Mouse (Mus musculus) frontal cortex, adult 2 months (tissue): ENCODE data around the gene Camk2b. TPM values are rescaled to one million over a fixed set of nuclear protein-coding genes. Genes with fewer than 3 reads are reported as not detected.
"Not testable (repeated sequence)": the region's sequence is repeated elsewhere in the genome, so short reads cannot be mapped to it uniquely, and the experiment has no call there.

Experiments
- DNase-seq, 2 experiments: peaks; one replicate each; pipeline ENCODE4 v3.0.0; 2022; ENCODE audit warnings: low spot score in 1 of 2; ENCODE audit errors: extremely low spot score in 1 of 2
- polyA plus RNA-seq: library from polyadenylated mRNA; depleted of rRNA; stranded (reverse); fragments of >200 nt; gene quantifications from 2 replicates; pipeline ENCODE4 v1.2.3, GENCODE M21; 2012

Camk2b gene
- polyA plus RNA-seq, 1 experiment = 594 TPM

DNA sequence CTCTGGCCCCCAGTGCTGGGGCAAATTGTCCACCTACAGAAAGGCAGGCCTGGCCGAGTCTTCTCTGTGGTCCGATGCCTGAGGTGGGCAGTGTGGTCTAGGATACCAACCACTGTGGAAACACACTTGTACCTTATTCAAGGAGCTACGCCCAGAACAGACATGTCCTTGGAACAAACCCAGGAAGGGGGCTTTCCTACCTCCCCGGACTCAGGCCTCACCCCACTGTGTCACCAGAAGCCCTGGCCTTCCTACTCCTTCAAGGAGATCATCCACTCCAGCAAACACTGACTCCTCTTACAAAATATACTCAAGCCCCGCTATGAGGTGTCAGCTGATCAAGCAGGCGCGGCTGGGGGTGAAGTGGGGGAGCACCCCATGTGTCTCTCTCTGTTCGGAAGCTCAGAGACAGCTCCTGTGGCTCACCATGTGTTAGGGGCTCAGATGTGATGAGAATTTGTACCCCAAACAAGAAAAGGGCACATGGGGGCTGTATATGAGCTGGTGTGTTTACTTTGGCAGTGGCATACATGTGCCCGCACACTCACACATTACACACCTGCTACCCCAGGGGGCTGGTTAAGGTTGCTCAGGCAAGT lies 49.3 kb downstream of the Camk2b start:
- no peak for DNase-seq

DNA sequence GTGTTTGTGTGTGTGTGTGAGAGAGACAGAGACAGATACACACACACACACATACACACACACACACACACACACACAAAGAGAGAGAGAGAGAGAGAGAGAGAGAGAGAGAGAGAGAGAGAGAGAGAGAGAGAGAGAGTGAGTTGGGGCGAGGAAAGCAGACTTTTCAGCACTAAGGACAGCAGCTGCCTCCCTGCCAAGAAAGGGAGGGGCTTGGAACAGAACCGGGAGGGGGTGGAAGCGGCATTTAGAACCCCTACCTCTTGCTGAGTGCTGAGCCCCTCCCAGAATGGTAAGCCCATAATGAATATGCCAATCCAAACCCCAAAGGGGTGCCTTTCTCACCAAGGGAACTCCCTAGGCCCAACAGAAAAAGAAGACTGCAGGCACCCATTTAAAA lies 49.8 kb downstream of the Camk2b start:
- DNase-seq = peak in 1 of 2 experiments; percentile 65

DNA sequence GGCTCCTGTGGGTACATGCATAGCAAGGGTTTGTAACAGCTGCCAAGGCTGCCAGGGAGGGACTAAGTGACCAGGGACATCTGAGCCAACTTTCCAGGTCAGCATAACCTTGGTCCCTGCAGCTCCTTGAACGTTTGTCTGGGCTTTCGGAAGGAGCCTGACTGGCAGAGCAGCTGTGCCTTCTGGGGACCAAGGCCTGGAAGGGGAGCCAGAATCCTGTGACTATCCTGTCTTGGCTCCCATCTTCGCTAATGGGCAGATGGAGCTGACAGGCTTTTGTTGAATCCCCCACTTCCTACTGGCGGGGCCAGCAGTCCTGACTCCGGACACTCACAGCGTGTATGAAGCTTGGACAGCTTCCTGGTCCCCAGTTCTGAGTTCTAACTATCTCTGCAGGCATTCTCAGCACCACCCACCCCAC lies 51.1 kb downstream of the Camk2b start:
- no peak for DNase-seq

DNA sequence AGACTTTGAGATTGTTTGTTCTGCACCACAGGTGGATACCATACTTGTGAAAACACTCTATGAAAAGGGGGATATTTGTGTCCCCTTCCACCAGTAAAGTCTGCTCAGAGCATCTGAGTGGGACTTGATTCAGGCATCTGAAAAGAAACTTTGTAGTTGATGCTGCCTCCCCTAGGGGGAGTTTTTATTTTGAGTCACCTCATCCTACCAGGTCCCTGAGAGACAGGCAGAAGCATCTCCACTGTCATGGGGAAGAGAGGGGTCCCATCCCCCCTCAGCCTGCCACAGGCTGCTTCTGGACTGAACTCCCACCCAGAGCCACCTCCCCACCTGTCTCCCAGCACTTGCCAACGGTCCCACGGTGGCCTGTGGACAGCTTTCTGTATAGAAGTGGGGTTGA lies 52.8 kb downstream of the Camk2b start:
- DNase-seq = no peak

DNA sequence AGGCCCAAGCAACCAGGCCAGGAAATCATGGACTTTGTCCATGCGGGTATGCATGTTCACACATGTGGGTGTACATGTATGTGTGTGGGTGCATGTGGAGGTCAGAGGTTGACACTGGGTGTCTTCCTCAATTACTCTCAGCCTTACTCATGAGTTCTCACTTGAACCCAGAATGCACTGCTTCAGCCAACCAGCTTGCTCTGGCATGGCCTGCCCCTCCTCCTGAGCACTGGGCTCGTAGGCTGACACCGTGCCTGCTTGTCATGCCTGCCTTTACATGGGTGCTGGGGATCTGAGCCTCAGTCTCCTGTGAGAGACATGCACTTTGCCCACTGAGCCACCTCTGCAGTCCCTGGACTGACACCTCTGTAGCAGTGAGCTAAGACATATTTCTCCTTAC lies 54.3 kb downstream of the Camk2b start:
- DNase-seq = no peak

DNA sequence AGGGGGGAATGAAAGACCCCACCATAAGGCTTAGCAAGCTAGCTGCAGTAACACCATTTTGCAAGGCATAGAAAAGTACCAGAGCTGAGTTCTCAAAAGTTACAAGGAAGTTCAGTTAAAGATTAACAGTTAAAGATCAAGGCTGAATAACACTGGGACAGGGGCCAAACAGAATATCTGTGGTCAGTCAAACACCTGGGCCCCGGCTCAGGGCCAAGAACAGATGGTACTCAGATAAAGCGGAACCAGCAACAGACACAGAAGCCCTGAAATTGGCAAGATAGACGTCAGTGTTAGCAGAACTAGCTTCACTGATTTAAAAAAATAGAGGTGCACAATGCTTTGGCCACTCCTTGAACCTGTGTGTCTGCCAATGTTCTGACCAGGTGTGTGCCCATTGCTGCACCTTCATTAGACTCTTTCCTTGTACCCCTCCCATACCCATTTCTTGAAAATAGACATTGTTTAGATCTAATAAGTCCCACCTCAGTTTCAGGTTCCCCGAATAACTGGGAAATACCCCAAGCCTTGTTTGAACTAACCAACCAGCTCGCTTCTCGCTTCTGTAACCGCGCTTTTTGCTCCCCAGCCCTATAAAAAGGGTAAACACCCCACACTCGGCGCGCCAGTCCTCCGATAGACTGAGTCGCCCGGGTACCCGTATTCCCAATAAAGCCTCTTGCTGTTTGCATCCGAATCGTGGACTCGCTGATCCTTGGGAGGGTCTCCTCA lies 55.2 kb downstream of the Camk2b start:
- DNase-seq = not testable (repeated sequence)

DNA sequence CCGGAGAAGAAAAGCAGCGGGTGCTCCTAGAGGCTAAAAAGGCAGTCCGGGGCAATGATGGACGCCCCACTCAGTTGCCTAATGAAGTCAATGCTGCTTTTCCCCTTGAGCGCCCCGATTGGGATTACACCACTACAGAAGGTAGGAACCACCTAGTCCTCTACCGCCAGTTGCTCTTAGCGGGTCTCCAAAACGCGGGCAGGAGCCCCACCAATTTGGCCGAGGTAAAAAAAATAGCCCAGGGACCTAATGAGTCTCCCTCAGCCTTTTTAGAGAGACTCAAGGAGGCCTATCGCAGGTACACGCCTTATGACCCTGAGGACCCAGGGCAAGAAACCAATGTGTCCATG lies 58.4 kb downstream of the Camk2b start:
- DNase-seq = not testable (repeated sequence)

DNA sequence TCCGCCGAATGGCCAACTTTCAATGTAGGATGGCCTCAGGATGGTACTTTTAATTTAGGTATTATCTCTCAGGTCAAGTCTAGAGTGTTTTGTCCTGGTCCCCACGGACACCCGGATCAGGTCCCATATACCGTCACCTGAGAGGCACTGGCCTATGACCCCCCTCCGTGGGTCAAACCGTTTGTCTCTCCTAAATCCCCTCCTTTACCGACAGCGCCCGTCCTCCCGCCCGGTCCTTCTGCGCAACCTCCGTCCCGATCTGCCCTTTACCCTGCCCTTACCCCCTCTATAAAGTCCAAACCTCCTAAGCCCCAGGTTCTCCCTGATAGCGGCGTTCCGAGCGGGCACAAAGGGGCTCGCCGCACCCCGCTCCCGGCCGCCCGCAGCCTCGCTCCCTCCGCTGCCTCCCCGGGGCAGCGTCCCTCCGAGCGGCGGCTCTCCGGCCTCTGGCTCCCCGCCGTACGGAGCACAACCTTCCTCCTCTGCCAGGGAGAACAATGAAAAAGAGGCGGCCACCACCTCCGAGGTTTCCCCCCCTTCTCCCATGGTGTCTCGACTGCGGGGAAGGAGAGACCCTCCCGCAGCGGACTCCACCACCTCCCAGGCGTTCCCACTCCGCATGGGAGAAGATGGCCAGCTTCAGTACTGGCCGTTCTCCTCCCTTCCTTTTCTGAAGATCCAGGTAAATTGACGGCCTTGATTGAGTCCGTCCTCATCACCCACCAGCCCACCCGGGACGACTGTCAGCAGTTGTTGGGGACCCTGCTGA lies 59.0 kb downstream of the Camk2b start:
- not testable (repeated sequence) for DNase-seq

DNA sequence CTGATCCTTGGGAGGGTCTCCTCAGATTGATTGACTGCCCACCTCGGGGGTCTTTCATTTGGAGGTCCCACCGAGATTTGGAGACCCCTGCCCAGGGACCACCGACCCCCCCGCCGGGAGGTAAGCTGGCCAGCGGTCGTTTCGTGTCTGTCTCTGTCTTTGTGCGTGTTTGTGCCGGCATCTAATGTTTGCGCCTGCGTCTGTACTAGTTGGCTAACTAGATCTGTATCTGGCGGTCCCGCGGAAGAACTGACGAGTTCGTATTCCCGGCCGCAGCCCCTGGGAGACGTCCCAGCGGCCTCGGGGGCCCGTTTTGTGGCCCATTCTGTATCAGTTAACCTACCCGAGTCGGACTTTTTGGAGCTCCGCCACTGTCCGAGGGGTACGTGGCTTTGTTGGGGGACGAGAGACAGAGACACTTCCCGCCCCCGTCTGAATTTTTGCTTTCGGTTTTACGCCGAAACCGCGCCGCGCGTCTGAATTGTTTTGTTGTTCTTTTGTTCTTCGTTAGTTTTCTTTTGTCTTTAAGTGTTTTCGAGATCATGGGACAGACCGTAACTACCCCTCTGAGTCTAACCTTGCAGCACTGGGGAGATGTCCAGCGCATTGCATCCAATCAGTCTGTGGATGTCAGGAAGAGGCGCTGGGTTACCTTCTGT lies 59.7 kb downstream of the Camk2b start:
- DNase-seq = not testable (repeated sequence)

DNA sequence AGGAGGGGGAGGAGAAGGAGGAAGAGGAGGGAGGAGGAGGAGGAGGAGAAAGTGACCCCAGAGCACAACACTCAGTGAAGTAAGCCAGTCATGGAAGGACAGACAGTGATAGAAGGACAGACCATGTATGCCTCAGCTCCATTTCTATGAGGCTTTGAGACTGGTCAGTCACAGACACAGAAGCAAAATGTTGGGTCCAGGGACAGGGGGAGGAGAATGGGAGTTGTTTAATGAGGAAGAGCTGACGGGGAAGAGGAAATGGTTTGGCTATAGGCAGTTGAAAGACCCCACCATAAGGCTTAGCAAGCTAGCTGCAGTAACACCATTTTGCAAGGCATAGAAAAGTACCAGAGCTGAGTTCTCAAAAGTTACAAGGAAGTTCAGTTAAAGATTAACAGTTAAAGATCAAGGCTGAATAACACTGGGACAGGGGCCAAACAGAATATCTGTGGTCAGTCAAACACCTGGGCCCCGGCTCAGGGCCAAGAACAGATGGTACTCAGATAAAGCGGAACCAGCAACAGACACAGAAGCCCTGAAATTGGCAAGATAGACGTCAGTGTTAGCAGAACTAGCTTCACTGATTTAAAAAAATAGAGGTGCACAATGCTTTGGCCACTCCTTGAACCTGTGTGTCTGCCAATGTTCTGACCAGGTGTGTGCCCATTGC lies 60.7 kb downstream of the Camk2b start:
- not testable (repeated sequence) for DNase-seq

DNA sequence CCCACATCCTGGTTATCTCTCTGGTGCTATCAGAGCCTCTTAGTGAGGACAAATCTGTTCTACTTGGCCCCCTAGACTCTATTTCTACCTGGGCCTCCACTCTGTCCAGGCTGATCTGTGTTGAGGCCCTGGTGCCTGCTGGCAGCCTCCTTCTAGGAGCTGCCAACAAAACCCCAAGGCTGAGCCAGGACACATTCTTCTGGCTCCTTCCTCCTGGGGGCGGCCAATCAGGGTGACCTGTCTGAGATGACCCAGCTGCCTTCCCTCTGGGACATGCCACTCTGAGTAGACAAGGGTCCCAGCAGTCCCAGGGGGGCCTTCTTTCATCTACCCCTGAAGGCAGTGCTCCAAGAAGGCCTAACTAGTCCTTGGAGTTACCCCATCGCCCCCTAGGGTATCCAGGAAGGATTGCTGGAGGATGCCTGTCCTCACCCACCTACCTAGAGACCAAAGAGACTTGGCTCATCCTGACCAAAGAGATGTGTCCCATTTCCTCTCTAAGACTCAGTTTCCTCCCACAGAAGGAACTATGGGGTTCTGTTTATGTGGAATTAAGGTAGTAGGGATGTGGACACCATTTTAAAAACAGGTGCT lies 63.0 kb downstream of the Camk2b start:
- DNase-seq = no peak

DNA sequence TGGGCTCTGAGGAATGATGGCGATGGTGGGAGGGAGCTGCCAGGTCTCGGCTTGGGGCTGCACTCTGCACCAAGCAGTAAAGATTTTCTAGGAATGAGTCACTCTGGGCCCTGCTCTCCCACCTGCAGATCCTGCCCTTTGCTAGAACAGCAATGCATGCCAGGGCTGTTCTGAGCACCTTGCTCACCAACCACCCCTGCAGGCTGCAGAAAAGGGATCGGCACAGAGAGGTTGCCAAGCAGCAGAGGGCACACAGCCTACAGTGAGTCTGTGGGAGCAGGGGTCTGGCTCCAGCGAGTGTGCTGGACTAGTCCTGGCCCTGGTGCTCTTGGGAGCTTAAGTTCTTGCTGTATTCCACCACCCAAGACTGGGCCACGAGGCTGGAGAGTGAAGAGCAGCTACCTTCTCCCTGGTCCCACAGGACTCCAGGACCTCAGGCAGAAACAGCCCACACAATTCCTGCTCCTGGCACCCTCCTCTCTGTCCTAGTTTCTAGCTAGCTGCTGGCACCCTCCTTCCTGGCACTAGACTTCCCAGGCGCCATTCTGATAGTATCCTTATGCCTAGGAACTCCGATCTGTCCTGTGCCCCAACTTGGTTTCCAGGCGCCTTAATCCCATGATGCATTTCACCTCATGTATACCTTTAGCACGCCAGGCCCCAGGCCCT lies 64.0 kb downstream of the Camk2b start:
- peak in 1 of 2 experiments; percentile 72 for DNase-seq

DNA sequence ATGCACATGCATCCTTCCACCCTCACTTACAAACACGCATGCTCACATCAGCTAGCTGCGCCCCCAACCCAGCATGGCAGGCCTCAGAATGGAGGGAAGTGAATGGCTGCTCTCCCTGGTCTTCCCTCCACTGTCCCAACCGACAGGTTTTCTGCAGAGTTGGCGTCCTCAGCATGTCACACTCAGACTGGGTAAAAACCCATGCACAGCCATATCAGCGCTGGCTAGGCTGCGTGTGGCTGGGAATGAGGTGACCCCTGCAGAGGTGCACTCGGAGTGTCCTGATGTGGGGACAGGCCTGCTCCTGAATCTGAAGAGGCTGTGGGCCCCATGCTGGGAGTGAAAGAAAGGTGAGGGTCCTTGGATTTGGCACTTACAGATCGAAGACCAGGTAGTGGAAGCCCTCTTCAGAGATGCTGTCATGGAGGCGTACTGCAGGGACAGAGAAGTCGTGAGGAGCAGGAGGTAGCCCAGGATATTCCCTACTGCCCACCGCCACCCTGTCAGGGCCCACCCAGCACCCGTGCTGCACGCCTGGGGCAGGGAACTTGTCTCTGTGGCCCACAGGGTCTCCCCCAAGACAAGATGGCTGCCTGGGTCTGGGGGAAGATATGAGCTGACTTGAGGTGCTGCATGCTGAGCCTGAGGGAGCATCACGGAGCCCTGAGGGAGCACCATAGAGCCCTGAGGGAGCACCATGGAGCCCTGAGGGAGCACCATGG lies 65.0 kb downstream of the Camk2b start:
- no peak for DNase-seq

DNA sequence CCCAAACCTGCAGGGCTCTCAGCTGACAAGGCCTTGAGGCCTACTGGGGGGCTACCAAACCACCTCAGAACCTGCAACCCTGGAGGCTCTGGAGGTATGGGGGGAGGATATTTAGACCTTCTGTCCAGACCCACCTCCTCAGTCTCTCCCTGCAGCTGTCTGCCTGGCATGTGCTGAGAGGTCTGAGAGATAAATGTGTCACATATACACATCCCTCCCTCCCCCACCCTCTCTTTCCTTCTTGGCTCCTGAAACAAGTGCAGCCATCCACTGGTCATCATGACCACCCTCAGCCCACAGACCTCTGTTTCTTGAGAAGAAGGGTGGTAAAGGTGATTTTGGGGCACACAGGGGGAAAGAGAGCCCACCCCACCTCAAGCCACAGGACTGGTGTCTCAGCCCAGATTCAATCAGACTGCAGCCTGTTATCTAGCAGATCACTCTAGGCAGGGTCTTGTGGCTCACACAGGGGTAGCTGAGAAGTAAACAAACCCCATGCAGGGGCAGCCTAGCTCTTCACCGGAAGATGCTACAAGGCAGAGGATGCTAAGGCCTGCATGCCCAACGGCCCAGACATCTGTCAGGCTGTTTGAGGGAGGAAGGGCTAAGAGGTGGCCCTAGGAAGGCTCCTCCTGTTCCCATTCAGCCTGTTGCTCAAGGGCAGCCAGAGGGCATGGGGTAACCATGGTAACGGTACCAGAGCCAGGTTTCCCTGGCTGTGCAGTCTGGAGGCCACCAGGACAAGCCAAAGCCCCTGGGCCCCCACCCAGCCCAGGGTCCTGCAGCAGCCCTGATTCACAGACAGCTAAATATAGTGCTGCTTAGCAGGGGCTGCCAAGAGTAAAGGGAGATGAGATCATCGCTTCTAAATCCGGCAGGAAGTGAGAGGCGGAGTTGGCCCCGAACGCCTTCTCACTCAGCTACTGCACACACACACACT lies 66.1 kb downstream of the Camk2b start:
- peak; percentile 90 for DNase-seq

DNA sequence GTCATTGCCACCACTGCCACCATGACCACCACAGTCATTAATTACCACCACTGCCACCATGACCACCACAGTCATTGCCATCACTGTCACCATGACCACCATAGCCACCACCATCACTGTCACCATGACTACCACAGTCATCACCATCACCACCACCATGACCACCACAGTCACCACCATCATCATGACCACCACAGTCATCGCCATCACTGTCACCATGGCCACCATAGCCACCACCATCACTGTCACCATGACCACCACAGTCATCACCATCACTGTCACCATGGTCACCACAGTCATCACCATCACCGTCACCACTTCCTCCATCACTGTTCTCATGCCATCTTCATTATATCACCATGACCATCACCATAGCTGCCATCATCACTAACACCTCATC lies 67.7 kb downstream of the Camk2b start:
- DNase-seq = no peak

DNA sequence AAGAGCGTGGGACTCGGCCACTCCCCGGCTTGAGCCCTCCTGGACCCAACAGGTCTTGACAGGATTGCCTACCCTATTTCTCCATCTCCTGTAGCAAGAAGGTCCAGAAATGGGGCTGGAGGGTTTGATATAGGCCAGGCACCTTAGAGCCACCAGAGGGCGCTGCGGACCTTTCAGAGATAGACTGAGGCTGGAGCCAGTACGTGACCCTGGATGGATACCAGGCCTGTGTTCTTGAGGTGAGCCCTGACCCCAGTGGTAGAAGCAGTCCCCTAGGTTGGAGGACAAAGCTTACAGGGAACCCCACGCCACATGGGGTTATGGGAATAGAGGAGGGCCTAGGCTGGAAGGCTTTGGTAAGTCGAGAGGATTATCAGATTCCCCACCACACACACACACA lies 70.2 kb downstream of the Camk2b start:
- peak in 1 of 2 experiments; percentile 91 for DNase-seq

DNA sequence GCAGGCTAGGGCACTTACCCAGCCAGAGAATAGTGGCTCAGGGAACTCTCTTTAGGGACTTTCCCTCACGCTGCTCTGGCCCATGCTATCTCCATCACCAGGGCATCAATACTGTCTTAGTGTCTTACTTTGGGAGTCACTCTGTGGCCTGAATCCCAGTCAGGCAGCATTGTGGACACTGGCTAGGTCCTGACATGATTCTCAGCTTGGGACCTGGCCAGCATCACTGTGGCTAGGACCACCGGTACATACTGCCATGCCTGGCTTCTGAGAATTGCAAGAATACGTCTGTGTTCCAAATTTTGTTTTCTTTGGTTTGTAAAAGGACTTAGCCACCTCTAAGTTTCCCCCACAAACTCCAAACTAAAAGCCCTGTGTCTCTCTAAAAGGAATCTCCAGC lies 71.3 kb downstream of the Camk2b start:
- DNase-seq = no peak

DNA sequence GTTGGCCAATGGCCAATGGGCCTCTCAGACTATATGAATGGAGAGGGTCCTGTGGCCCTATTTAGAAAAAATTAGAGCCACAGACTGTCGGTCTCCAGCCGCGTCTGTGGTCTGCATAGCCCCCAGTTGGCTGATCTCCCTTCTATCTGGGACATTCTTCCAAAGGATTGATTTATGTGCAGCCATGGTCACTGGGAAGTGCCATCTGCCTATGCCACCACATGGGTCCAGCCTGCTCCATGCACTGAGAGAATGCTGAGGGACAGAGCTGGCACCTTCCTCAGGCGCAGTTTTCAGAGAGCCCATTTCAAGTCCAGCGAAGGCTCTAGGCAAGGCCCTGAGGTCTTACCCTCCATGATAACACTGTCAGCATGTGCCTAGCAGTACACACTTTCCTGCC lies 72.0 kb downstream of the Camk2b start:
- no peak for DNase-seq
